Mouse (Mus musculus): ENCODE data around the gene Ppp6r2.

Ppp6r2 gene

GRCm38 (mm10) chr15:89210915-89211715, at the start of gene Ppp6r2:
Gene Ppp6r2, plus strand, starts transcription at chr15:89211553.
- peak; percentile 73 to 78 for DNase-seq (ENCODE audit: low spot score in 2 of 2)

DNA sequence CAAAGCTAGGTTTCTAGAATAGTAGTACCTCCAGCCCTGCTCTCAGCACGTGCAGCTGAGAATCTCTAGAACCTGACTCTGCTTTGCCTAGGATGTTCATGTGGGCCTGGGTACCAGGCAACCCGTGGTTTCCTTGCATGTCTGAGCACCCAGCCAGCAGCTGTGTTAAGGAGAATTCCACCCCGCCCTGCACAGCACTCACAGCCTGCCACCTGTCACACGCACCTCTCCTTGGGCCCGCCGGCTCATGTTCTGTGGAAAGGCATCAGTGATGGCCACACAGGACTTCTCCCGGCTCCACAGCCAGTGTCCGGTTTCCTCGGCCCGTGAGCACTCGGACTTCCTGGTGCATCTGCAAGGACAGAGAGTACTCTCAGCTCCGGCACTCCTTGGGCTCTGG, 45.9 kb upstream of the Ppp6r2 start:
- DNase-seq (ENCODE audit: low spot score in 2 of 2): no peak

- DNase-seq (ENCODE audit: low spot score in 2 of 2): no peak
Observed at GRCm38 (mm10) chr15:89168922-89169321, 42.4 kb upstream of the Ppp6r2 start.

- DNase-seq (ENCODE audit: low spot score in 2 of 2): no peak
Observed at GRCm38 (mm10) chr15:89169431-89169830, 41.9 kb upstream of the Ppp6r2 start.

GRCm38 (mm10) chr15:89170102-89170501, 41.3 kb upstream of the Ppp6r2 start:
- DNase-seq (ENCODE audit: low spot score in 2 of 2): no peak

- peak in 1 of 2 experiments; percentile 18 for DNase-seq (ENCODE audit: low spot score in 2 of 2)
Observed at GRCm38 (mm10) chr15:89171526-89172051, 39.8 kb upstream of the Ppp6r2 start.

DNA sequence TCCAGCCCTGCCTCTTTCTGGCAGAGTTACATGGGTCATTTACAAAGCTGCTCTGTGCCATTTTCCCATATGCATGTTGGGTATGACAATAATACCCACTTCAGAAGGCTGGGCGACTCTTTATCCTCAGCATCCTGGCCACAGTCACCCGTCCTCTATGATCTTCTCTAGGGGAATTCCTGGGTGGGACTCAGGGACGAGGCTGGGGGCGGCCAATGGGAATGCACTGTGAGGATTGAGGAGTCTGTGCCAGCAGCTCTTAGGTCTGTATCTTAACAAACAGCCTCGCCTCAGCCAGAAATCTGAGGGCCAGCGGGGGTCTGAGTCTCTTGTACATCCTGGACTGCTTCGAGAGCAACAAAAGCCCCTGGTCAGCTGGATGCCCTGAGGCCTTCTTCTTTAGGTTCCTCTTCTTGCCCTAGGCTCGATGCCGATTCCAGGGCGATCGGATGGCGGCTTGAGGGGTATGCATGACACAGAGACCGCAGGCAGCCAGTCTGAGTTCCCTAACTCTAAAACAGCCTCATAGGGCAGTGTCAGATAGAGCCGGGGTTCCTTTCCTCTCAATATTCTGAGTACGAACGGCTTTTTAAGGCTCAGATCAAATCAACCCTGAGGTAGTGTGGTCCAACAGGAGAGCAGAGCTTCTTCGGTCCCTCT, 38.9 kb upstream of the Ppp6r2 start:
- DNase-seq (ENCODE audit: low spot score in 2 of 2): no peak

DNA sequence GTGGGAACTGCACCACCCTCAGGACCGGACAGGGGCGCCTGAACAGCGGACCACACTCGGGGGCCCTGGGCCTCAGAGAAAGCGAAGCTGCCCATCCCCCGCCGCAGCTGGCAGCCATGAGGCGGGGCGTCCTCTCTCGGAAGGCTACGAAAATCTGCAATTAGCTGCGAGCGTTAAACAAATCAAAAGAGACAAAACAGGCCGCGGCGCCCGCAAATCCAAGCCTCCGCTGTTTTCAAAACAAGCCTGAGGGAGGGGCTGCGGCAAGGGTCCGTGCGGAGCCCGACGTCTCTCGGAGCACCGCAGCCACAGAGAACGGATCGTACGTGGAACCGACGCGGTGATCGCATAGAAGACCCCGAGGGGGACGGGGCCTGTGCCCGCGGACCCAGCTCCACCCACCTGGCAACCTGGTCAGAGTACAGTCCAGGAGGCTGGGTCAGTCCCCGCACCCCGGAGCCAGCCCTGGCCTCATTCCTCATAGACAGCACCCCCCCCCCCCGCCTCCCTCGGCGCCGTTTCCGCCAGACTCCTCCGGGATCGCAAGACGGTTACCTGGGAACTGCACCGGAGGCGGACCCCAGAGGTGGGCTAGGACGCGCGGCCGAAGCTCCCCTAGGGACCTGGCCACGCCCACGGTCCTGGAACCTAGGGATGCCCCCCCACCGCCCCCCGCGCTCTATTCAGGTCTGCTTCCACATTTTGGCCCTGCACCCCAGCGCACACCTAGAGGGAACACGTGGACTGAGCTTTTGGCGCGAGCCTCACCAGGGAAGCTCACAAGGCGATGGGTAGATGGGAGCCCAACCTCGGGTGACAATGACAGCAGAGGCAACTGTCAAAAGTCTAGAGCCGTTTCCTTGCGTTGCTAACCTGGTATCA, 38.1 kb upstream of the Ppp6r2 start:
- DNase-seq (ENCODE audit: low spot score in 2 of 2): peak in 1 of 2 experiments; percentile 37

GRCm38 (mm10) chr15:89173906-89174214, 37.5 kb upstream of the Ppp6r2 start:
- peak; percentile 24 to 38 for DNase-seq (ENCODE audit: low spot score in 2 of 2)

GRCm38 (mm10) chr15:89174889-89175339, 36.4 kb upstream of the Ppp6r2 start:
- DNase-seq (ENCODE audit: low spot score in 2 of 2): no peak

- DNase-seq (ENCODE audit: low spot score in 2 of 2): no peak
Observed at GRCm38 (mm10) chr15:89175411-89176155, 35.8 kb upstream of the Ppp6r2 start.

- peak; percentile 63 to 71 for DNase-seq (ENCODE audit: low spot score in 2 of 2)
Observed at GRCm38 (mm10) chr15:89177121-89177520, 34.2 kb upstream of the Ppp6r2 start.

GRCm38 (mm10) chr15:89177576-89178259, 33.6 kb upstream of the Ppp6r2 start:
- peak; percentile 26 to 61 for DNase-seq (ENCODE audit: low spot score in 2 of 2)

- no peak for DNase-seq (ENCODE audit: low spot score in 2 of 2)
Observed at GRCm38 (mm10) chr15:89178260-89178860, 33.0 kb upstream of the Ppp6r2 start.

GRCm38 (mm10) chr15:89178954-89179629, 32.3 kb upstream of the Ppp6r2 start:
- DNase-seq (ENCODE audit: low spot score in 2 of 2): peak; percentile 41 to 51

GRCm38 (mm10) chr15:89179630-89179964, 31.8 kb upstream of the Ppp6r2 start:
- no peak for DNase-seq (ENCODE audit: low spot score in 2 of 2)

GRCm38 (mm10) chr15:89180081-89180541, 31.2 kb upstream of the Ppp6r2 start:
- no peak for DNase-seq (ENCODE audit: low spot score in 2 of 2)

DNA sequence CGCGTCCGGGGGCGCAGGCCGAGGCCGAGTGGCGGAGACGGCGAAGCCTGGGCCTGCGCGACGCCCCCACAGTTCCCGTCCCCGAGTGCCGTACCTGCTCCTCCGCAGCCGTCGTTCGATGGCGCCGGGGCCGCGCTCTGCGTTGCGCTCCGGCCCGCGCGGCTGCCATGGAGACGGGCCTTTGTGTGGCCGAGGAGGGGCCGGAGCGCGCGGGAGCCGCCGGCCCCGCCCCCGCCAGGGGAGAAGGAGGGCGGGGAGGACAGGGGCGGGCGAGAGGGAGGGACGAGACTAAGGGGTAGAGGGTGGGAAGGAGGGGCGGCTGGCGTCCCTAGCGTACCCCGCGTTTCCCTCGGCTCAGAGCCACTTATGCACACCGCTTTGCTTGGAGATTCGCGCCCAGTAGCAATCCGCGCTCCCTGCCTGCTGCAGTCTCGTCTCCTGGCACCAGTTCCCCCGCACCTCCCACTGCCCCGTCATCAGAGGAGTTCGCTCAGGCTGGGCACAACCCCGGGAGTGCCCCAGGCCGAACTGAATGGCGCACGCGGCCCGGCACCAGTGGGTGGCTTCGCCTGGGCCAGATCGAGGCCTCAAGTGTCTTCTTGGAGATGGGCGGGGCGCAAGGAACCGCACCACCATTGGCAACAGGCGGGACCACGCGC, 30.7 kb upstream of the Ppp6r2 start, which contains the start of gene Plxnb2:
Plxnb2 (minus strand) TSS at position 218 of the 659 bp plus-strand sequence.
- peak; percentile 40 to 46 for DNase-seq (ENCODE audit: low spot score in 2 of 2)

Measured in spleen, postnatal 36 days (tissue).